Mouse (Mus musculus) myocyte (in vitro differentiated cells): Measurements from ENCODE around the gene Tbc1d30.

ENCODE experiments used
- E2F4 ChIP-seq: IDR thresholded peaks from one replicate; pipeline ENCODE4 v1.6.1; 2011; ENCODE audit warnings: mild to moderate bottlenecking, control low read depth, moderate library complexity; ENCODE audit not compliant: insufficient read depth
- MAX ChIP-seq: IDR thresholded peaks from one replicate; pipeline ENCODE4 v1.6.1; 2011; ENCODE audit warnings: low read depth, mild to moderate bottlenecking, control low read depth
- POLR2A ChIP-seq: IDR thresholded peaks from one replicate; pipeline ENCODE4 v1.6.1; 2011; ENCODE audit warnings: low read depth, mild to moderate bottlenecking, control low read depth, moderate library complexity; ENCODE audit not compliant: insufficient read length
- USF1 ChIP-seq: IDR thresholded peaks from one replicate; pipeline ENCODE4 v1.6.1; 2011; ENCODE audit warnings: low read depth, mild to moderate bottlenecking, control low read depth, moderate library complexity

DNA sequence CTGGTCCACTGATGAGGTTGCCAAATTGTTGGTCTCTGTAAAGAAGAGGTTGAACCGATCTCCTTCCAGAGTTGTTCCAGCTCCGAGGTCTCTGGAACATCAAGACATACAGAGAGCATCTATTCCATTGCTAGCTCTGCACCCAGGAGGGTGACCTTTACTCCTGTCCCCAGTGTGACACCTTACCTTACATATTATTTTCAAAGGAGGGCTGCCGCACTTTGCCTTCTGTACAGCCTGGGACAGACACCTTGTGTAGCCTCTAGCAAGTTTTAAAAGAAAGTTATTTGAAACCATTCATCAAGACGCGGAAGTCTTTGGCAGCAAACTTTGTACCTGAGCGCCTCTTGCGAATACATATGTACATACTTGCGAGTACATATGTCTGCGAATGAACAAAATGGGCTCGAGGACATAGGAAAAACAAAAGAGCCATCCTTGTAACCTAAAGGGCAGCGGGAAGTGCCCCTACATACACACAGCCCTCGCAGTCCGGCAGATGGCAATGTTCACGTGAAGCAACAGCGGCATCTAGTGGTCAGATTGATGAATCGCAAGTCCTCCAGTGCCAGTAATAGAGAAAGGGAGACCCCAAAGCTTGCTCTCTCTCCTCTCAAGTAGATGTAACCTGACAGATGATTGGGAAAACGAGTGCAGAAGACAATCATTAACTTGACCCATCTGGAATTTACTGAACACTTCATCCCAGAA, 94.8 kb downstream of the Tbc1d30 start:
- no peak for TF ChIP-seq USF1
- TF ChIP-seq POLR2A = no peak
- no peak for TF ChIP-seq MAX
- no peak for TF ChIP-seq E2F4
